Mouse (Mus musculus): ENCODE results near the gene Olfr71.

DNA sequence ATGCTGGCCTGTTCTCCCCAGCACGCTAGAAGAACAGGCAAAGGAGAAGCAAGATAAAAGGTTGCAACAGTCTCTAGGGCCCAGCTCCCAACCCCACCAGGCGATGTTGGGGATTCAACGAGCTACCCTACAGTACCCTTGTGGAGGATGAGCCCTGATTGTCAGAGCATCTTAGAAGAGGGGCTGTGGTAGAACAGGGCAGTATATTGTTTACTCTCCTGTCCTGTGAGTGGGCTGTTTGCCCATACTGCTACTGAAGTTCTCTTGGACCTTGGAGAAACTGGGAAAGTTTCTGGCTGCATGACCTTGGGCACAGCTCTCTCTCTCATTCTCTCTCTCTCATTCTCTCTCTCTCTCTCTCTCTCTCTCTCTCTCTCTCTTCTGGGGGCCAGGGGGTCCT, 19.1 kb upstream of the Olfr71 start:
- TF ChIP-seq POLR2A (IDR thresholded peaks at IDR 0.05; ENCODE audit: borderline replicate concordance, extremely low read depth, low read depth, low read length) (no peak), CTCF (IDR thresholded peaks at IDR 0.05; ENCODE audit: insufficient read depth, low read length) (no peak)
